Mouse (Mus musculus) MEL (cell line): ENCODE measurements around the gene Vipr2. TPM values are rescaled to one million over a fixed set of nuclear protein-coding genes. Genes with fewer than 3 reads are reported as not detected.

Experiments used
- DNase-seq: peaks from one replicate; pipeline ENCODE4 v3.0.0; 2011; ENCODE audit warnings: low read depth, low spot score
- H3K27ac ChIP-seq: 2 replicates; pipeline ENCODE4 v1.5.1; 2012; ENCODE audit warnings: low read depth, mild to moderate bottlenecking, control low read depth, low read length, moderate library complexity; ENCODE audit not compliant: control insufficient read depth
- H3K27me3 ChIP-seq, 2 experiments: fragments of 150-350 bp in 1 of 2; sonication (generic) in 1 of 2; 2 replicates each; pipeline ENCODE4 v1.6.1; 2012; ENCODE audit warnings: low read length in 2 of 2, mild to moderate bottlenecking in 2 of 2, improper control_type of control experiment in 1 of 2, moderate library complexity in 1 of 2; ENCODE audit not compliant: insufficient read depth in 2 of 2, control insufficient read depth in 1 of 2
- H3K36me3 ChIP-seq, 2 experiments: 2 replicates each; pipeline ENCODE4 v1.6.1; 2012 to 2014; ENCODE audit warnings: low read length in 2 of 2, improper control_type of control experiment in 1 of 2, inconsistent platforms in 1 of 2, mild to moderate bottlenecking in 1 of 2; ENCODE audit not compliant: insufficient read depth in 2 of 2, control insufficient read depth in 1 of 2
- H3K4me1 ChIP-seq, 2 experiments: fragments of 150-350 bp in 1 of 2; sonication (generic) in 1 of 2; 2 replicates each; pipeline ENCODE4 v1.6.1; 2012; ENCODE audit warnings: low read length in 2 of 2, improper control_type of control experiment in 1 of 2, mild to moderate bottlenecking in 1 of 2; ENCODE audit not compliant: insufficient read depth in 2 of 2, control insufficient read depth in 1 of 2
- H3K4me3 ChIP-seq, 2 experiments: fragments of 150-350 bp in 1 of 2; sonication (generic) in 1 of 2; 2 replicates each; pipeline ENCODE4 v1.5.1; 2012; ENCODE audit warnings: low read depth in 2 of 2, low read length in 2 of 2, mild to moderate bottlenecking in 2 of 2, moderate library complexity in 2 of 2, control low read depth in 1 of 2, improper control_type of control experiment in 1 of 2; ENCODE audit not compliant: control insufficient read depth in 1 of 2, insufficient read depth in 1 of 2
- H3K79me2 ChIP-seq: 2 replicates; pipeline ENCODE4 v1.6.1; 2012; ENCODE audit warnings: mild to moderate bottlenecking, low read length, moderate library complexity; ENCODE audit not compliant: control insufficient read depth, poor library complexity, insufficient read depth
- H3K9ac ChIP-seq: 2 replicates; pipeline ENCODE4 v1.6.1; 2012; ENCODE audit warnings: low read depth, mild to moderate bottlenecking, control low read depth, low read length, moderate library complexity; ENCODE audit not compliant: control insufficient read depth, poor library complexity, severe bottlenecking
- H3K9me3 ChIP-seq: fragments of 150-350 bp; sonication (generic); replicated peaks from 2 replicates; pipeline ENCODE4 v1.6.1; 2012; ENCODE audit warnings: mild to moderate bottlenecking, low read length, improper control_type of control experiment, moderate library complexity; ENCODE audit not compliant: insufficient read depth
- BHLHE40 ChIP-seq: IDR thresholded peaks from 2 replicates; pipeline ENCODE4 v1.6.1; 2012; ENCODE audit warnings: low read depth, mild to moderate bottlenecking, inconsistent platforms, low read length, improper control_type of control experiment, borderline replicate concordance
- CTCF ChIP-seq, 3 experiments: IDR thresholded peaks in 2 of 3; conservative IDR thresholded peaks in 1 of 3; 2 replicates each; pipeline ENCODE4 v1.5.1; 2011 to 2012; ENCODE audit warnings: low read length in 3 of 3, low read depth in 2 of 3, mild to moderate bottlenecking in 2 of 3, improper control_type of control experiment in 1 of 3, inconsistent platforms in 1 of 3, mixed read lengths in 1 of 3, moderate library complexity in 1 of 3; ENCODE audit not compliant: control insufficient read depth in 1 of 3, insufficient read depth in 1 of 3, poor library complexity in 1 of 3, severe bottlenecking in 1 of 3
- HCFC1 ChIP-seq: IDR thresholded peaks from 2 replicates; pipeline ENCODE4 v1.6.1; 2012; ENCODE audit warnings: low read depth, mild to moderate bottlenecking, inconsistent platforms, low read length, improper control_type of control experiment, moderate library complexity
- NELFE ChIP-seq: IDR thresholded peaks from 2 replicates; pipeline ENCODE4 v1.6.1; 2011; ENCODE audit warnings: low read depth, low read length, improper control_type of control experiment
- NRF1 ChIP-seq: IDR thresholded peaks from 2 replicates; pipeline ENCODE4 v1.6.1; 2014; ENCODE audit warnings: low read depth, mild to moderate bottlenecking, inconsistent platforms, low read length, improper control_type of control experiment, moderate library complexity; ENCODE audit not compliant: poor library complexity, insufficient read depth, severe bottlenecking
- POLR2AphosphoS5 ChIP-seq: IDR thresholded peaks from 2 replicates; pipeline ENCODE4 v1.6.1; 2012; ENCODE audit warnings: low read depth, borderline replicate concordance, mild to moderate bottlenecking, inconsistent platforms, low read length, moderate library complexity, mixed read lengths
- RAD21 ChIP-seq: IDR thresholded peaks from 2 replicates; pipeline ENCODE4 v1.6.1; 2011; ENCODE audit warnings: mild to moderate bottlenecking, low read depth, low read length, improper control_type of control experiment
- RCOR1 ChIP-seq: IDR thresholded peaks from 2 replicates; pipeline ENCODE4 v1.6.1; 2012; ENCODE audit warnings: low read depth, mild to moderate bottlenecking, inconsistent platforms, low read length, improper control_type of control experiment
- SIN3A ChIP-seq: IDR thresholded peaks from 2 replicates; pipeline ENCODE4 v1.6.1; 2012; ENCODE audit warnings: low read length, improper control_type of control experiment, inconsistent platforms
- SMC3 ChIP-seq: IDR thresholded peaks from 2 replicates; pipeline ENCODE4 v1.6.1; 2011; ENCODE audit warnings: low read depth, low read length, improper control_type of control experiment
- TBP ChIP-seq: IDR thresholded peaks from 2 replicates; pipeline ENCODE4 v1.8.0; 2011; ENCODE audit warnings: low read depth, low read length, improper control_type of control experiment
- USF1 ChIP-seq: IDR thresholded peaks from 2 replicates; pipeline ENCODE4 v1.6.1; 2014; ENCODE audit warnings: low read depth, mild to moderate bottlenecking, inconsistent platforms, low read length, improper control_type of control experiment, moderate library complexity
- ZC3H11A ChIP-seq: IDR thresholded peaks from 2 replicates; pipeline ENCODE4 v1.6.1; 2012; ENCODE audit warnings: low read depth, mild to moderate bottlenecking, inconsistent platforms, low read length, improper control_type of control experiment
- ZNF384 ChIP-seq: IDR thresholded peaks from 2 replicates; pipeline ENCODE4 v1.6.1; 2012; ENCODE audit warnings: low read depth, mild to moderate bottlenecking, inconsistent platforms, low read length, improper control_type of control experiment
- polyA plus RNA-seq, 2 experiments: library from polyadenylated mRNA; stranded (reverse) in 1 of 2; unstranded in 1 of 2; fragments of >175 nt in 1 of 2; fragments of >200 nt in 1 of 2; gene quantifications; 2 replicates each; pipeline versions ENCODE4 v1.2.1 to v1.2.4; 2012; ENCODE audit warnings: low replicate concordance in 2 of 2, low read depth in 1 of 2; ENCODE audit not compliant: insufficient read length in 2 of 2, insufficient read depth in 1 of 2, missing spikeins in 1 of 2
- total RNA-seq: library from RNA; depleted of rRNA; stranded (reverse); fragments of 300-350 nt; gene quantifications from 2 replicates; pipeline ENCODE4 v1.2.3, GENCODE M21; 2012

The Vipr2 gene
- total and polyA plus RNA-seq, 3 experiments = not detected

DNA sequence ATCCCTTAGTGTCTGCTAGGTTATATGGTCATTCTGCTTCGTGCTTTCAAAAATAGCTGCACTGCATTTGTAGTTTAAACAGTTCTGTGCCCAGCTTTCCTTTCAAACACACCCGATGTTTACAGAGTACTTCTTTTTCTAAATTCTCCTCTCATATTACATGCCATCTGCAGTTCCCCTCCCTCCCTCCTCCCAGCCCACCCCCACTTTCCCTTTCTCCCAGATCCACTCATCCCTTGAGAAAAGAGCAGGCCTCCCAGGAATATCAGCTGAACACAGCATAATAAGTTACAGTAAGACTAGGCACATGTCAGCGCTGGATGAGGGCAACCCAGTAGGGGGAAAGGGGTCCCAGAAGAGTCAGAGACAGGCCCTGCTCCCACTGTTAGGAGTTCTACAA, 28.3 kb upstream of the Vipr2 start:
- H3K79me2 ChIP-seq = peaks cover 34% of the 10 kb centered on the region

DNA sequence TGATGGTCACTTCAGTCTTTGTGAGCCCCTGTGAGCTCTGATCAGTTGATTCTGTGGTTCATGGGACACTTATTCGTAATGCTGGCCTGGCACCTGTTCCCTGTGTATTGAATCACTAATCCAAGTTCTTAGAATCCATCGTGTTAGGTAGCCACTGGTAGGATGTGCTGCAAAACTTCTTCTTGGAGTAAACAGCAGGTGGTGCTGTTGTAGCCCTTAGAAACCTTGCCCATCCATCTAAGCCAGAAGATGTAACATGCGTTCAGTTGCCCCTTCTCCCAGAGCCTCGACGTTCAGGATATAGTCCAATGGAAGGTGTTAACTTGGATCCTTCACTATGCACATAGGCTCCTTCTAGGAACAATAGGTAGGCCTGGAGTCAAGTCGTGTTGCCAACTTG, 27.8 kb upstream of the Vipr2 start:
- peak; percentile 87 for DNase-seq
- Histone ChIP-seq H3K27me3 (no peaks in the 10 kb centered on the region), H3K4me3 (no peak overlapping the region), H3K9ac (no peak overlapping the region), H3K36me3 (peaks cover 8 to 12% of the 10 kb centered on the region in 2 experiments), H3K9me3 (no peaks in the 10 kb centered on the region), H3K4me1 (peaks cover 8 to 11% of the 10 kb centered on the region in 2 experiments; a peak in 3 of 4 replicates), H3K79me2 (peaks cover 34% of the 10 kb centered on the region), H3K27ac (no peak overlapping the region)
- TF ChIP-seq HCFC1 (0 out of 2 replicates have a peak, but pooled peaks have one; percentile 3), BHLHE40 (no peak), RAD21 (peak; percentile 72), ZNF384 (no peak), ZC3H11A (no peak; the same call in 1 of the 2 replicates), SMC3 (peak; percentile 81), NELFE (no peak), TBP (0 out of 2 replicates have a peak, but pooled peaks have one; percentile 22), USF1 (no peak), CTCF (IDR thresholded peaks at IDR 0.05 in 2 of 3, conservative IDR thresholded peaks at IDR 0.05 in 1 of 3; ENCODE audit: control insufficient read depth in 1 of 3, insufficient read depth in 1 of 3, low read depth in 2 of 3, low read length in 3 of 3, poor library complexity in 1 of 3, severe bottlenecking in 1 of 3) (peak; percentile 60 to 87 (median 86)), NRF1 (no peak)

More for the DNA sequence above, 28.3 kb upstream of the Vipr2 start:
- TF ChIP-seq HCFC1 (0 out of 2 replicates have a peak, but pooled peaks have one; percentile 8), SIN3A (0 out of 2 replicates have a peak, but pooled peaks have one; percentile 18), RCOR1 (no peak)
- Histone ChIP-seq H3K9ac (no peak overlapping the region), H3K9me3 (no peaks in the 10 kb centered on the region), H3K4me1 (peaks cover 8 to 11% of the 10 kb centered on the region in 2 experiments; a peak in 3 of 4 replicates), H3K27me3 (no peaks in the 10 kb centered on the region), H3K27ac (no peak overlapping the region), H3K4me3 (no peak overlapping the region), H3K36me3 (peaks cover 4 to 12% of the 10 kb centered on the region in 2 experiments; a peak in 3 of 4 replicates)
- DNase-seq = no peak

DNA sequence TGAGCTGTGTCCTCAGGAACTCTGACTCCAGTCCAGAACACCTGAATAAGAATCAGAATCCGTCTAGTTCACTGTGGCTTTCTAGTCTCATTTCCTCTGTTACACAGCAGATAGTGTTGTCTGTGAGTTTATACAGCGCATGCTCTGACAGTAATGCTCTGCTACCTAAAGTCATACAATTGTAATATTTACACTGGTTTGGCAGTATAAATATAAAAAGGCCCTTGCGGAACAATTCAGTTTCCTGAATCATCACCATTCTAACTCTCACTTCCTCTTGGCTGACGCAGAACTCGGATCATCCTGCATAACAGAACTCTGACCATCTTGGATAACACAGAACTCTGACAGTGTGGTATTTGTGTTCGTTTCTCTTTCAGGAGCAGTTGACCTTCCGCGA, 23.2 kb upstream of the Vipr2 start:
- no peaks in the 10 kb centered on the region for H3K27me3 ChIP-seq
- H3K9me3 ChIP-seq = no peaks in the 10 kb centered on the region
- H3K27ac ChIP-seq = no peak overlapping the region
- H3K36me3 ChIP-seq = peaks cover 0 to 45% of the 10 kb centered on the region in 2 experiments; a peak in 3 of 4 replicates
- no peaks in the 10 kb centered on the region for H3K4me1 ChIP-seq
- TF ChIP-seq POLR2AphosphoS5 = no peak
- no peak for DNase-seq
- H3K4me3 ChIP-seq = no peak overlapping the region
- H3K79me2 ChIP-seq = peaks cover 19% of the 10 kb centered on the region
- no peak overlapping the region for H3K9ac ChIP-seq
